Mouse (Mus musculus) T-helper 1 cell (primary cell): Measurements from ENCODE around the gene Psph.

Source experiments
- in situ Hi-C: fragments of 300-600 bp; cut with MboI, MseI; formaldehyde crosslinking; loops from one replicate; pipeline ENCODE4 v1.15.1; 2025; ENCODE audit warnings: high pct_unique_total_duplicates

Gene Psph

GRCm38 (mm10) chr5:129740976-129741375 is 46.3 kb downstream of the Psph start:
- in situ Hi-C loops, result no loop called here

GRCm38 (mm10) chr5:129731021-129731420 is 56.2 kb downstream of the Psph start:
- in situ Hi-C loops, result loop anchor here (10.0 kb wide), 1 partner anchor 126 kb away; no protein-coding TSS in a partner anchor

GRCm38 (mm10) chr5:129730344-129730743 is 56.9 kb downstream of the Psph start:
- in situ Hi-C loops, result loop anchor here (10.0 kb wide), 1 partner anchor 126 kb away; no protein-coding TSS in a partner anchor

GRCm38 (mm10) chr5:129729286-129729685 is 58.0 kb downstream of the Psph start:
- in situ Hi-C loops, result no loop called here

GRCm38 (mm10) chr5:129726784-129727183 is 60.5 kb downstream of the Psph start:
- in situ Hi-C loops, result no loop called here

GRCm38 (mm10) chr5:129725774-129726392 is 61.4 kb downstream of the Psph start:
- in situ Hi-C loops, result no loop called here

- in situ Hi-C loops, result no loop called here
These were observed 62.1 kb downstream of the Psph start, which contains the start of gene Nipsnap2 for GRCm38 (mm10) chr5:129724834-129725773. Gene Nipsnap2, plus strand, starts transcription at chr5:129725063.

- in situ Hi-C loops, result no loop called here
These were observed 63.0 kb downstream of the Psph start for GRCm38 (mm10) chr5:129724268-129724667.

- in situ Hi-C loops, result no loop called here
These were observed 67.1 kb downstream of the Psph start for GRCm38 (mm10) chr5:129720176-129720575.

- in situ Hi-C loops, result no loop called here
These were observed 70.2 kb downstream of the Psph start for GRCm38 (mm10) chr5:129717016-129717415.
